Comparison of ENCODE assay signal across 10 mouse cellular contexts in the genomic region with DNA sequence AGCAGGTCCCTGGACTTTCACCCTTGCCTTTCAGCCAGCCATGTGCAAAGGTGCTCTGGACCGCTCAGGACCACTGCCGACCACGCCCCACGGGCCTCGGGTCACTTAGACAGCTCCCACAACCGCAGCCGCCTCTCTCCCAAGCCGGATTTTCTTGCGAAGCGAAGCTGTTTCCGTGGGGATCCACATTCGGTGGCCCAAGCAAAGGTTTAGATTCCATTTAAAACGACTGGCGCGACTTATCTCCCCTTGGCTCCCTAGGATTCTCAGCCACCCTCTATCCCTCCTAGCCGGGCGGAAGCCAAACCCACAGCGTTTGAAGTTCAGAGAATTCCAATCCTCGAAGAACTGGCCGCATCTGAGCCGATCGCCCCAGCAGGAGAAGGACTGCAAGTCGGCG. TPM values are rescaled to one million over a fixed set of nuclear protein-coding genes. Genes with fewer than 3 reads are reported as not detected.
DNase-seq lines count a peak whose midpoint lies in the region; ATAC-seq and TF ChIP-seq lines count a peak whose summit lies in the region.
"Had no signal": no experiment of that assay in that cellular context is flagged by ENCODE, and none has a peak within 500 bp of the region (broad histone marks: within the 10 kb centered on the region; RNA-seq: fewer than 3 reads in every experiment).

No protein-coding gene starts in this region.

- peak; percentile 37 for DNase-seq in liver, embryonic 11.5 days (ENCODE audit: low spot score)
- DNase-seq in embryonic facial prominence, embryonic 14.5 days (ENCODE audit: low spot score), result no peak
- peak; percentile 83 for DNase-seq in kidney, adult 2 months
- DNase-seq in left cerebral cortex, adult 8-10 months (ENCODE audit: low spot score in 2 of 2), result no peak
- DNase-seq in B cell, adult 2 months, result no peak
- DNase-seq in spleen, postnatal 10 days (ENCODE audit: low spot score in 2 of 2), result no peak

- H3K4me3 ChIP-seq in liver, embryonic 11.5 days (ENCODE audit: low read depth, low read length), result no peak overlapping the region
- H3K4me3 ChIP-seq in liver, embryonic 12.5 days, result no peak overlapping the region
- 0 out of 2 replicates have a peak overlapping the region, but pooled peaks have one; percentile 7 for H3K4me3 ChIP-seq in embryonic facial prominence, embryonic 14.5 days (ENCODE audit: low read depth, low read length)
- H3K4me3 ChIP-seq in kidney, adult 2 months (ENCODE audit: insufficient read depth, low read depth, low read length), result no peak overlapping the region
- no peak overlapping the region for H3K4me3 ChIP-seq in neural tube, embryonic 12.5 days

- no peak for TF ChIP-seq POLR2A in kidney, adult 2 months (IDR thresholded peaks at IDR 0.05; ENCODE audit: low read depth, low read length)

- no peak for ATAC-seq in liver, embryonic 11.5 days (replicated peaks; ENCODE audit: low FRiP score)
- no peak for ATAC-seq in liver, embryonic 12.5 days
- ATAC-seq in embryonic facial prominence, embryonic 14.5 days (ENCODE audit: low read depth), result no peak
- no peak for ATAC-seq in neural tube, embryonic 12.5 days (ENCODE audit: low FRiP score, low read depth)

- no peaks in the 10 kb centered on the region for H3K36me3 ChIP-seq in liver, embryonic 11.5 days (ENCODE audit: control insufficient read depth, insufficient read depth, low read length)
- H3K36me3 ChIP-seq in liver, embryonic 12.5 days, result no peaks in the 10 kb centered on the region
- no peaks in the 10 kb centered on the region for H3K36me3 ChIP-seq in embryonic facial prominence, embryonic 14.5 days (ENCODE audit: control insufficient read depth, insufficient read depth, low read length)
- no peaks in the 10 kb centered on the region for H3K36me3 ChIP-seq in kidney, adult 2 months (ENCODE audit: control insufficient read depth, insufficient read depth, low read length)
- H3K36me3 ChIP-seq in neural tube, embryonic 12.5 days, result no peaks in the 10 kb centered on the region

- H3K9me3 ChIP-seq in liver, embryonic 11.5 days (ENCODE audit: control insufficient read depth, low read length), result no peaks in the 10 kb centered on the region
- H3K9me3 ChIP-seq in liver, embryonic 12.5 days (replicated peaks), result no peaks in the 10 kb centered on the region
- H3K9me3 ChIP-seq in embryonic facial prominence, embryonic 14.5 days (ENCODE audit: control insufficient read depth, low read length), result no peaks in the 10 kb centered on the region
- H3K9me3 ChIP-seq in neural tube, embryonic 12.5 days, result no peaks in the 10 kb centered on the region

- no peak for TF ChIP-seq CTCF in kidney, adult 2 months (conservative IDR thresholded peaks at IDR 0.05; ENCODE audit: insufficient read depth, insufficient read length, low read depth, low read length)

- 4% methylated on average over 24 of the region's 24 CpGs for WGBS in liver, embryonic 11.5 days
- 2% methylated on average over 24 of the region's 24 CpGs for WGBS in liver, embryonic 12.5 days (ENCODE audit: insufficient replicate concordance)
- WGBS in embryonic facial prominence, embryonic 14.5 days, result under 1% methylated on average over 24 of the region's 24 CpGs
- 3% methylated on average over 24 of the region's 24 CpGs for WGBS in kidney, adult 2 months
- WGBS in neural tube, embryonic 12.5 days, result 1% methylated on average over 24 of the region's 24 CpGs

- no peak overlapping the region for H3K27ac ChIP-seq in liver, embryonic 11.5 days (ENCODE audit: low read depth, low read length)
- no peak overlapping the region for H3K27ac ChIP-seq in liver, embryonic 12.5 days
- H3K27ac ChIP-seq in embryonic facial prominence, embryonic 14.5 days (replicated peaks; ENCODE audit: low read depth, low read length), result no peak overlapping the region
- no peak overlapping the region for H3K27ac ChIP-seq in kidney, adult 2 months (ENCODE audit: insufficient read depth, low read depth, low read length)
- no peak overlapping the region for H3K27ac ChIP-seq in neural tube, embryonic 12.5 days

- peaks cover 98% of the 10 kb centered on the region for H3K27me3 ChIP-seq in liver, embryonic 11.5 days (replicated peaks; ENCODE audit: control insufficient read depth, insufficient read depth, low read length)
- peaks cover 100% of the 10 kb centered on the region for H3K27me3 ChIP-seq in liver, embryonic 12.5 days (replicated peaks)
- H3K27me3 ChIP-seq in embryonic facial prominence, embryonic 14.5 days (replicated peaks; ENCODE audit: control insufficient read depth, insufficient read depth, low read length), result peaks cover 97% of the 10 kb centered on the region
- peaks cover 6% of the 10 kb centered on the region for H3K27me3 ChIP-seq in kidney, adult 2 months (replicated peaks; ENCODE audit: control insufficient read depth, insufficient read depth, low read length)
- peaks cover 92% of the 10 kb centered on the region for H3K27me3 ChIP-seq in neural tube, embryonic 12.5 days (replicated peaks)

- H3K4me2 ChIP-seq in liver, embryonic 11.5 days, result no peak overlapping the region
- H3K4me2 ChIP-seq in liver, embryonic 12.5 days, result no peak overlapping the region
- 0 out of 2 replicates have a peak overlapping the region, but pooled peaks have one; percentile 23 for H3K4me2 ChIP-seq in embryonic facial prominence, embryonic 14.5 days (ENCODE audit: low read depth, low read length)
- H3K4me2 ChIP-seq in neural tube, embryonic 12.5 days (replicated peaks), result peak overlapping the region; percentile 25

- no peaks in the 10 kb centered on the region for H3K4me1 ChIP-seq in liver, embryonic 11.5 days (replicated peaks; ENCODE audit: control insufficient read depth, insufficient read depth, low read length)
- no peaks in the 10 kb centered on the region for H3K4me1 ChIP-seq in liver, embryonic 12.5 days
- peaks cover 7% of the 10 kb centered on the region; the same call in 1 of the 2 replicates for H3K4me1 ChIP-seq in embryonic facial prominence, embryonic 14.5 days (ENCODE audit: control insufficient read depth, insufficient read depth, low read length)
- peaks cover 16% of the 10 kb centered on the region; the same call in 1 of the 2 replicates for H3K4me1 ChIP-seq in kidney, adult 2 months (ENCODE audit: control insufficient read depth, insufficient read depth, low read length)
- H3K4me1 ChIP-seq in neural tube, embryonic 12.5 days, result peaks cover 16% of the 10 kb centered on the region

- no peak overlapping the region for H3K9ac ChIP-seq in liver, embryonic 11.5 days (ENCODE audit: low read depth, low read length)
- H3K9ac ChIP-seq in liver, embryonic 12.5 days, result no peak overlapping the region
- no peak overlapping the region for H3K9ac ChIP-seq in embryonic facial prominence, embryonic 14.5 days (ENCODE audit: low read depth, low read length)
- H3K9ac ChIP-seq in neural tube, embryonic 12.5 days, result no peak overlapping the region

RNA-seq across cellular contexts. Expression of a gene that starts 2.9 kb away (rescaled TPM):
- 0.12 TPM in 1 of 2 replicates, not detected in the other for polyA plus RNA-seq in liver, embryonic 11.5 days (2014; fragmentation: Nextera tagmentation; extraction: Ambion mirVana)
- 0.06 TPM in 1 of 2 replicates, not detected in the other for polyA plus RNA-seq in liver, embryonic 12.5 days (2016; fragmentation: Nextera tagmentation; extraction: Ambion mirVana)
- 0.24 TPM in 1 of 2 replicates, not detected in the other for polyA plus RNA-seq in embryonic facial prominence, embryonic 14.5 days (2014; fragmentation: Nextera tagmentation; extraction: Ambion mirVana)
- not detected in 2 replicates for polyA plus RNA-seq in kidney, adult 2 months (2012; rRNA removed)
- 4.1 and 4.5 TPM in 2 replicates for polyA plus RNA-seq in neural tube, embryonic 12.5 days (2016; fragmentation: Nextera tagmentation; extraction: Ambion mirVana)
- total RNA-seq in left cerebral cortex, adult 8-10 months (2022), result not detected
- total RNA-seq: left cerebral cortex, postnatal 14 days had no signal
- polyA plus RNA-seq: heart, embryonic 14.5 days had no signal

RNA-seq across cellular contexts. Expression of a gene that starts 49.7 kb away (rescaled TPM):
- 0.15 and 0.30 TPM in 2 replicates for polyA plus RNA-seq in liver, embryonic 11.5 days (2014; fragmentation: Nextera tagmentation; extraction: Ambion mirVana)
- polyA plus RNA-seq in liver, embryonic 12.5 days (2016; fragmentation: Nextera tagmentation; extraction: Ambion mirVana), result not detected in 2 replicates
- polyA plus RNA-seq in embryonic facial prominence, embryonic 14.5 days (2014; fragmentation: Nextera tagmentation; extraction: Ambion mirVana), result not detected in 2 replicates
- polyA plus RNA-seq in kidney, adult 2 months (2012; rRNA removed), result not detected in 2 replicates
- polyA plus RNA-seq in neural tube, embryonic 12.5 days (2016; fragmentation: Nextera tagmentation; extraction: Ambion mirVana), result 0.10 and 1.3 TPM in 2 replicates
- not detected for total RNA-seq in left cerebral cortex, adult 8-10 months (2022)
- total RNA-seq: left cerebral cortex, postnatal 14 days had no signal
- polyA plus RNA-seq: heart, embryonic 14.5 days had no signal

Comparison
In these comparisons a context has a peak if more than half of its experiments do, and no peak if none do; other contexts are left out.
1. DNase-seq: peak in liver, embryonic 11.5 days (single experiment) and kidney, adult 2 months (single experiment); none in embryonic facial prominence, embryonic 14.5 days (single experiment), left cerebral cortex, adult 8-10 months (0 of 2), B cell, adult 2 months (0 of 2) and spleen, postnatal 10 days (0 of 2).
2. H3K4me2 ChIP-seq: peak in embryonic facial prominence, embryonic 14.5 days (single experiment) and neural tube, embryonic 12.5 days (single experiment); none in liver, embryonic 11.5 days (single experiment) and liver, embryonic 12.5 days (single experiment).